Mouse (Mus musculus): Measurements from ENCODE around the gene Ctxn2. TPM values are rescaled to one million over a fixed set of nuclear protein-coding genes. Genes with fewer than 3 reads are reported as not detected.

Ctxn2 gene
- polyA plus RNA-seq, 2 experiments, result not detected

DNA sequence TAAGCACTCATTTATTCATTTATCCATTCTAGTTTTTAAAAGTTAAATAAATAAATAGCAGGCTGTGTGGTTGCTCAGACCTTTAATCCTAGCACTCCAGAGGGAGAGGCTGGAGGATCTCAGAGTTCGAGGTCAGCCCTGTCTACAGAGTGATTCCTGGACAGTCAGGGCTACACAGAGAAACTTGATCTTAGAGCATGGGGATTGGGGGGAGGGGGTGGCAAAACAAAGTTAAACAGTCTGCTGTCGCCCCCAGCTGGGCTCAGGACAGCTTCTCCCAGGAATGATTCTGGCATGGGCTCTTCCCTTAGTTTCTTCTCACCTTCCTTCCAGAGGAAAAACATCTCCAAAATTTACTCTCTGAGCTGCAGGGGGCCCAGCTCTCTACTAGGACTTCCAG, 19.0 kb downstream of the Ctxn2 start:
- no peak for TF ChIP-seq POLR2A (IDR thresholded peaks at IDR 0.05; ENCODE audit: borderline replicate concordance, extremely low read depth, insufficient read depth, insufficient read length)
- ATAC-seq (ENCODE audit: low FRiP score, low read depth) (no peak), DNase-seq (ENCODE audit: low spot score) (no peak)
- no peaks in the 10 kb centered on the region for H3K27me3 ChIP-seq (ENCODE audit: control insufficient read depth, insufficient read depth, low read length)
- 13% methylated on average over 2 of the region's 2 CpGs for WGBS
- no peaks in the 10 kb centered on the region for H3K4me1 ChIP-seq (ENCODE audit: control insufficient read depth, insufficient read depth, low read length)
- no peak overlapping the region for H3K9ac ChIP-seq (ENCODE audit: low read depth, low read length, severe bottlenecking)
- H3K4me3 ChIP-seq (replicated peaks; ENCODE audit: low read length), result no peak overlapping the region
- no peaks in the 10 kb centered on the region for H3K9me3 ChIP-seq (ENCODE audit: control insufficient read depth, low read length)
- no peaks in the 10 kb centered on the region for H3K36me3 ChIP-seq (ENCODE audit: control insufficient read depth, insufficient read depth, low read length)
- no peak overlapping the region for H3K27ac ChIP-seq (replicated peaks; ENCODE audit: low read depth, low read length)
- no peak overlapping the region for H3K4me2 ChIP-seq (replicated peaks; ENCODE audit: low read depth, low read length, severe bottlenecking)

DNA sequence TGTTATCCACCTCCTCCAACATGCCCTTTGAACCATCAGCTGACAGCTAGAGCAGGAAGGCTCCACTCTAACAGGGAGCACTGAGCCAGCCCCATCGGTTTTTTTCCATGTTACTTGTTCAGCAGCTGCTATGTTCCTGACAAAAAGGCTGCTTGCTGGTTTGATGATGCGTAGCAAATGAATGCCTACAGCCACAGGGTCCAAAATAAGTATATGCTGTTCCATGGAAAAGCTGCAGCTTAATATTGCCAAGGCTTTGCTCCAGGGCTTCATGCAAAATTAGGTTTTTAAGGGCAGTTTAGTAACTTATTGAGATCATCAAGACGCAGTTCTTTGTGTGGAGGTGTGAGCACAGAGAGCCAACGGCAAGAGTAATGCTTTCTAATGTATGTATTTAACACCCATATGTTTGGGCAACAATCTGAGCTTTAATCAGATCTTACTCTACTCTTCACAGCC, 25.5 kb downstream of the Ctxn2 start:
- no peaks in the 10 kb centered on the region for H3K9me3 ChIP-seq (ENCODE audit: control insufficient read depth, low read length)
- 67% methylated on average over 4 of the region's 4 CpGs for WGBS
- H3K27ac ChIP-seq (replicated peaks; ENCODE audit: low read depth, low read length), result no peak overlapping the region
- no peak overlapping the region for H3K4me3 ChIP-seq (replicated peaks; ENCODE audit: low read length)
- H3K4me2 ChIP-seq (replicated peaks; ENCODE audit: low read depth, low read length, severe bottlenecking), result no peak overlapping the region
- DNase-seq (ENCODE audit: low spot score), result no peak
- no peak for ATAC-seq (ENCODE audit: low FRiP score, low read depth)
- H3K27me3 ChIP-seq (ENCODE audit: control insufficient read depth, insufficient read depth, low read length), result no peaks in the 10 kb centered on the region
- no peak overlapping the region for H3K9ac ChIP-seq (ENCODE audit: low read depth, low read length, severe bottlenecking)
- H3K4me1 ChIP-seq (ENCODE audit: control insufficient read depth, insufficient read depth, low read length), result no peaks in the 10 kb centered on the region
- no peaks in the 10 kb centered on the region for H3K36me3 ChIP-seq (ENCODE audit: control insufficient read depth, insufficient read depth, low read length)
- no peak for TF ChIP-seq POLR2A (IDR thresholded peaks at IDR 0.05; ENCODE audit: borderline replicate concordance, extremely low read depth, insufficient read depth, insufficient read length)

DNA sequence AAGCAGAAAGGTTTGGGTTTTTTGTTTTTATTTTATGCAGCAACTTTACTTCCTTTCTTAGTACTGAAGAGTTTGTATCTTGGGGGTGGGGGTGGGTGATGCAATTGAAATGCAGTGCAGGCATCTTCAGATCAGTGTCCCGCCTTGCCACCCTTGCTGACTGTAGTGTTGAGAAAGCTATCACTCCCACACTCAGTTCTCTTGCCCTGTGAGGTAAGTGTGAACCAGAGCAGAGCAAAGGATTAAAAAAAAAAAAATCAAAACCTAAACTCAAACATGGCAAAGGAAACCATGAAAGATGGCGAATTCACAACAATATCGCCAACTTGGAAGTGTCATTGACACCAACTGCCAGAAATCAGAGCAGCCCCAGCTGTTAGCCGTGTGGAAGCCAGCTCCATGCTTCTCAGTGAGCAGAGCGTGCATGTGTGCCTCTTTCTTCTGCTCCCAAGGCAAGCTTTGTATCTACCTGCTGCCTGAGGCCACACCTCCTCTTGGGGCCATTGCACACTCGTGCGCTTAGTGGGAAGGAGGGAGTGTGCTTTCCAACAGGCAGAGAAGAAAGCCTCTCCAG, 41.8 kb downstream of the Ctxn2 start:
- no peak for DNase-seq (ENCODE audit: low spot score)
- ATAC-seq (ENCODE audit: low FRiP score, low read depth), result no peak
- Histone ChIP-seq H3K4me2 (replicated peaks; ENCODE audit: low read depth, low read length, severe bottlenecking) (no peak overlapping the region), H3K4me1 (ENCODE audit: control insufficient read depth, insufficient read depth, low read length) (no peaks in the 10 kb centered on the region), H3K36me3 (ENCODE audit: control insufficient read depth, insufficient read depth, low read length) (no peaks in the 10 kb centered on the region), H3K4me3 (replicated peaks; ENCODE audit: low read length) (no peak overlapping the region), H3K9me3 (ENCODE audit: control insufficient read depth, low read length) (no peaks in the 10 kb centered on the region), H3K9ac (ENCODE audit: low read depth, low read length, severe bottlenecking) (no peak overlapping the region), H3K27ac (replicated peaks; ENCODE audit: low read depth, low read length) (no peak overlapping the region), H3K27me3 (ENCODE audit: control insufficient read depth, insufficient read depth, low read length) (no peaks in the 10 kb centered on the region)
- TF ChIP-seq POLR2A (IDR thresholded peaks at IDR 0.05; ENCODE audit: borderline replicate concordance, extremely low read depth, insufficient read depth, insufficient read length), result no peak
- WGBS, result 87% methylated on average over 7 of the region's 7 CpGs

DNA sequence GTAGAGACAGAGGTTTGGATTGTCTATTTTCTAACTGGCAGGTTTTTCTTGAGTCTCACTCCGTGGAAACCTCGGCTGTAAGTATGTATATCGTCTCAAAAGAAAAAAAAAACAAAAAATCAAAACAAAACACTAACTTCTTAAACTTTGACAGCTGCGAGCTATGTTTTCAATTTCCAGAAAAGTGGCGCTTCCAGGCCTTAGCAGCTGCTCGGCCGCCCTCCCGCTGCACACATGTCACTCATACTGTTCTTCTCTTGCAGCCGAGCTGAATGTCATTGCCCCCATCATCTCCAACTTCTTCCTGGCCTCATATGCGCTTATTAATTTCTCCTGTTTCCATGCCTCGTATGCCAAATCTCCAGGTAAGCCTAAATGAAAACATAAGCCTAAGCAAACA, 51.4 kb downstream of the Ctxn2 start:
- 65% methylated on average over 11 of the region's 11 CpGs for WGBS

DNA sequence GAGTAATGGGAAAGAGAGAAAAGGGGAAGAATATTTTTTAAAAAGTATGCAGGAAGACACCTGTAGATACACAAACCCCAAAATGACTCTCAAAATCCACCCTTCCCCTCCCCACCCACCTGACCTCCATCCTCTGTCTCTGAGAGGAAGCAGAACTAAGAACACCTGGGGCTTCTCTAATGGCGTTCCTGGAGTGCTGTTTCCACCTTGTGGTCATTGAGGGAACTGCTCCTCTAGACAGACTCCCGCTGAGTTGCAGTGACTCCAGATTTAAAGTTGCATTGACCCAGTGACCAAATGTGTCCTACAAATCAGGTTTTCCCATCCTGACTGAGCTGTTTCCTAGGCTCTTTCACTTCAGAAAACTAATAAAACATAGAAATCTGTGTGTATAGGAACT, 52.7 kb downstream of the Ctxn2 start:
- peak; percentile 81 for DNase-seq (ENCODE audit: low spot score)
- Histone ChIP-seq H3K27ac (replicated peaks; ENCODE audit: low read depth, low read length) (no peak overlapping the region), H3K4me3 (replicated peaks; ENCODE audit: low read length) (no peak overlapping the region), H3K4me1 (ENCODE audit: control insufficient read depth, insufficient read depth, low read length) (no peaks in the 10 kb centered on the region), H3K9me3 (ENCODE audit: control insufficient read depth, low read length) (no peaks in the 10 kb centered on the region), H3K27me3 (ENCODE audit: control insufficient read depth, insufficient read depth, low read length) (no peaks in the 10 kb centered on the region), H3K36me3 (ENCODE audit: control insufficient read depth, insufficient read depth, low read length) (no peaks in the 10 kb centered on the region), H3K4me2 (replicated peaks; ENCODE audit: low read depth, low read length, severe bottlenecking) (no peak overlapping the region), H3K9ac (ENCODE audit: low read depth, low read length, severe bottlenecking) (no peak overlapping the region)
- no peak for TF ChIP-seq POLR2A (IDR thresholded peaks at IDR 0.05; ENCODE audit: borderline replicate concordance, extremely low read depth, insufficient read depth, insufficient read length)
- peak; percentile 34; the same call in 1 of the 2 replicates for ATAC-seq (ENCODE audit: low FRiP score, low read depth)
- 3% methylated on average over 2 of the region's 2 CpGs for WGBS

More for the DNA sequence above, 51.4 kb downstream of the Ctxn2 start:
- Histone ChIP-seq H3K9me3 (ENCODE audit: control insufficient read depth, low read length) (no peaks in the 10 kb centered on the region), H3K4me3 (replicated peaks; ENCODE audit: low read length) (no peak overlapping the region), H3K9ac (ENCODE audit: low read depth, low read length, severe bottlenecking) (no peak overlapping the region), H3K27me3 (ENCODE audit: control insufficient read depth, insufficient read depth, low read length) (no peaks in the 10 kb centered on the region), H3K27ac (replicated peaks; ENCODE audit: low read depth, low read length) (no peak overlapping the region), H3K4me1 (ENCODE audit: control insufficient read depth, insufficient read depth, low read length) (no peaks in the 10 kb centered on the region), H3K4me2 (replicated peaks; ENCODE audit: low read depth, low read length, severe bottlenecking) (no peak overlapping the region), H3K36me3 (ENCODE audit: control insufficient read depth, insufficient read depth, low read length) (no peaks in the 10 kb centered on the region)
- no peak for TF ChIP-seq POLR2A (IDR thresholded peaks at IDR 0.05; ENCODE audit: borderline replicate concordance, extremely low read depth, insufficient read depth, insufficient read length)
- DNase-seq (ENCODE audit: low spot score) (no peak), ATAC-seq (ENCODE audit: low FRiP score, low read depth) (no peak)

DNA sequence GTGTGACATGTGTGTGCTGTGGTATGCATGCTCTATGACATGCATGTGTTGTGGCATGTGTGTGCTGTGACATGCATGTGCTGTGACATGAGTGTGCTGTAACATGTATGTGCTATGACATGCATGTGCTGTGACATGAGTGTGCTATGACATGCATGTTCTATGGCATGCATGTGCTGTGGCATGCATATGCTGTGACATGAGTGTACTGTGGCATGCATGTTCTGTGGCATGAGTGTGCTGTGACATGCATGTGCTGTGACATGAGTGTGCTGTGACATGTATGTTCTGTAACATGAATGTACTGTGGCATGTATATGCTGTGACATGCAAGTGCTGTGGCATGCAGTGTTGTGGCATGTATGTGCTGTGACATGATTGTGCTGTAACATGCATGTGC, 56.4 kb downstream of the Ctxn2 start:
- H3K36me3 ChIP-seq (ENCODE audit: control insufficient read depth, insufficient read depth, low read length), result no peaks in the 10 kb centered on the region
- no peak for TF ChIP-seq POLR2A (IDR thresholded peaks at IDR 0.05; ENCODE audit: borderline replicate concordance, extremely low read depth, insufficient read depth, insufficient read length)
- no peak for DNase-seq (ENCODE audit: low spot score)
- H3K9ac ChIP-seq (ENCODE audit: low read depth, low read length, severe bottlenecking), result no peak overlapping the region
- H3K4me2 ChIP-seq (replicated peaks; ENCODE audit: low read depth, low read length, severe bottlenecking), result no peak overlapping the region
- H3K27ac ChIP-seq (replicated peaks; ENCODE audit: low read depth, low read length), result no peak overlapping the region
- ATAC-seq (ENCODE audit: low FRiP score, low read depth), result no peak
- no peaks in the 10 kb centered on the region for H3K9me3 ChIP-seq (ENCODE audit: control insufficient read depth, low read length)
- H3K4me1 ChIP-seq (ENCODE audit: control insufficient read depth, insufficient read depth, low read length), result no peaks in the 10 kb centered on the region
- no peaks in the 10 kb centered on the region for H3K27me3 ChIP-seq (ENCODE audit: control insufficient read depth, insufficient read depth, low read length)
- H3K4me3 ChIP-seq (replicated peaks; ENCODE audit: low read length), result no peak overlapping the region
